Comparison of ENCODE assay signal across 19 mouse cellular contexts in the genomic region with DNA sequence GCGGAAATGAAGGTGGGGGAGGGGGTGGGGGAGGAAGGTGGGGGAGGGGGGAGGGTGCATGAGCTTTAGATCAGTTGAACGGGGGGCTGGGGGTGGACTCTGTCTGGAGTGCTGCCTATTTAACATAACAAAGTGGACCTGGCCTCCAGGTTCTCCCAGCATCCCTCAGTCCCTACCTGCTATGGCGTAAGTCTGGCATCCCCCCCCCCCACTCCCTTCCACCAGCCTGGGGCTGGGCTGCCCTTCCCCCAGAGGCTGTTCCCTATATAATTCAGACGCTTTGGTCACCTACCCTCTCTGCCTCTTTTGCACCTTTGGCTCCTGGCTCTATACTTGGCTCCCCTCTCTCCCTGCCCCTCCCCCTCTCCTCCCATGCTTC. TPM values are rescaled to one million over a fixed set of nuclear protein-coding genes. Genes with fewer than 3 reads are reported as not detected.
A peak's percentile ranks its signal among the peaks of the same experiment; 100 is the strongest.
DNase-seq lines count a peak whose midpoint lies in the region; ATAC-seq and TF ChIP-seq lines count a peak whose summit lies in the region.
"Had no signal": no experiment of that assay in that cellular context is flagged by ENCODE, and none has a peak within 500 bp of the region (broad histone marks: within the 10 kb centered on the region; RNA-seq: fewer than 3 reads in every experiment).

No protein-coding gene starts in this region.

- H3K27ac ChIP-seq in forebrain, embryonic 12.5 days, result no peak overlapping the region
- H3K27ac ChIP-seq in forebrain, embryonic 14.5 days (ENCODE audit: low read depth, low read length), result no peak overlapping the region
- H3K27ac ChIP-seq in testis, adult 2 months (ENCODE audit: control insufficient read depth, insufficient read depth, low read depth, low read length), result no peak overlapping the region
- H3K27ac ChIP-seq in midbrain, embryonic 12.5 days (replicated peaks), result no peak overlapping the region
- H3K27ac ChIP-seq: heart, embryonic 13.5 days had no signal

- no peak for ATAC-seq in forebrain, embryonic 12.5 days (ENCODE audit: low FRiP score)
- no peak for ATAC-seq in forebrain, embryonic 14.5 days
- ATAC-seq in midbrain, embryonic 12.5 days (ENCODE audit: low FRiP score, low read depth), result peak; percentile 73

- peaks cover 11% of the 10 kb centered on the region for H3K4me1 ChIP-seq in forebrain, embryonic 12.5 days
- H3K4me1 ChIP-seq in forebrain, embryonic 14.5 days (ENCODE audit: control insufficient read depth, insufficient read depth, low read length), result 0 out of 2 replicates have a peak, but pooled peaks cover 3% of the 10 kb centered on the region
- H3K4me1 ChIP-seq in testis, adult 2 months (ENCODE audit: control insufficient read depth, insufficient read depth, low read length), result peaks cover 12% of the 10 kb centered on the region
- H3K4me1 ChIP-seq in midbrain, embryonic 12.5 days, result peaks cover 8% of the 10 kb centered on the region; the same call in 1 of the 2 replicates
- H3K4me1 ChIP-seq: heart, embryonic 13.5 days had no signal

- no peak for TF ChIP-seq POLR2A in testis, adult 2 months (IDR thresholded peaks at IDR 0.05; ENCODE audit: control insufficient read depth, low read depth, low read length)

- H3K9ac ChIP-seq in forebrain, embryonic 12.5 days, result no peak overlapping the region
- H3K9ac ChIP-seq in forebrain, embryonic 14.5 days (ENCODE audit: low read length), result no peak overlapping the region; the same call in 1 of the 2 replicates
- H3K9ac ChIP-seq in midbrain, embryonic 12.5 days (replicated peaks), result no peak overlapping the region
- H3K9ac ChIP-seq: heart, embryonic 13.5 days had no signal

- 6% methylated on average over 4 of the region's 4 CpGs for WGBS in forebrain, embryonic 12.5 days
- 6% methylated on average over 3 of the region's 4 CpGs for WGBS in forebrain, embryonic 14.5 days
- 12% methylated on average over 3 of the region's 4 CpGs for WGBS in midbrain, embryonic 12.5 days

- H3K4me3 ChIP-seq in forebrain, embryonic 12.5 days (replicated peaks), result no peak overlapping the region
- no peak overlapping the region for H3K4me3 ChIP-seq in forebrain, embryonic 14.5 days (ENCODE audit: low read depth, low read length)
- peak overlapping the region; percentile 86 for H3K4me3 ChIP-seq in testis, adult 2 months (ENCODE audit: control insufficient read depth, low read depth, low read length)
- no peak overlapping the region for H3K4me3 ChIP-seq in midbrain, embryonic 12.5 days
- H3K4me3 ChIP-seq: heart, embryonic 13.5 days had no signal

- H3K4me2 ChIP-seq in forebrain, embryonic 12.5 days, result 0 out of 2 replicates have a peak overlapping the region, but pooled peaks have one; percentile 17
- H3K4me2 ChIP-seq in forebrain, embryonic 14.5 days (ENCODE audit: low read length), result no peak overlapping the region
- peak overlapping the region; percentile 29; the same call in 1 of the 2 replicates for H3K4me2 ChIP-seq in midbrain, embryonic 12.5 days (replicated peaks)
- H3K4me2 ChIP-seq: heart, embryonic 13.5 days; liver, embryonic 11.5 days had no signal

- intact Hi-C loops in gastrocnemius, postnatal 36 days (cut with DNase I), result no loop called here

- H3K36me3 ChIP-seq in forebrain, embryonic 12.5 days (replicated peaks), result no peaks in the 10 kb centered on the region
- H3K36me3 ChIP-seq in forebrain, embryonic 14.5 days (ENCODE audit: control insufficient read depth, insufficient read depth, low read length), result no peaks in the 10 kb centered on the region
- no peaks in the 10 kb centered on the region for H3K36me3 ChIP-seq in testis, adult 2 months (ENCODE audit: control insufficient read depth, insufficient read depth, low read length)
- H3K36me3 ChIP-seq in midbrain, embryonic 12.5 days, result no peaks in the 10 kb centered on the region
- H3K36me3 ChIP-seq: heart, embryonic 13.5 days had no signal

- no peak for DNase-seq in forebrain, embryonic 14.5 days (ENCODE audit: low spot score)
- no peak for DNase-seq in testis, postnatal 14 days (ENCODE audit: low spot score)
- DNase-seq in thymus, postnatal 4 days, result no peak
- no peak for DNase-seq in gastrocnemius, postnatal 36 days
- DNase-seq in gastrocnemius, postnatal 10 days, result no peak
- DNase-seq: adrenal gland, postnatal 36 days; cerebellum, postnatal 14 days; kidney, adult 2 months; layer of hippocampus, adult 9-11 months; lung, postnatal 10 days; thymus, postnatal 14 days had no signal

- 0 out of 2 replicates have a peak, but pooled peaks cover 14% of the 10 kb centered on the region for H3K27me3 ChIP-seq in forebrain, embryonic 12.5 days
- no peaks in the 10 kb centered on the region for H3K27me3 ChIP-seq in forebrain, embryonic 14.5 days (replicated peaks; ENCODE audit: control insufficient read depth, insufficient read depth, low read length)
- H3K27me3 ChIP-seq in testis, adult 2 months (ENCODE audit: control insufficient read depth, insufficient read depth, low read length), result no peaks in the 10 kb centered on the region
- H3K27me3 ChIP-seq in midbrain, embryonic 12.5 days, result peaks cover 39% of the 10 kb centered on the region
- H3K27me3 ChIP-seq: heart, embryonic 13.5 days had no signal

- TF ChIP-seq CTCF in testis, adult 2 months (IDR thresholded peaks at IDR 0.05; ENCODE audit: control insufficient read depth, insufficient read depth, insufficient replicate concordance, low read depth, low read length), result no peak

- H3K9me3 ChIP-seq in forebrain, embryonic 12.5 days, result no peaks in the 10 kb centered on the region
- H3K9me3 ChIP-seq in forebrain, embryonic 14.5 days (replicated peaks; ENCODE audit: control insufficient read depth, low read length), result 0 out of 2 replicates have a peak, but pooled peaks cover 2% of the 10 kb centered on the region
- peaks cover 10% of the 10 kb centered on the region; the same call in 1 of the 2 replicates for H3K9me3 ChIP-seq in midbrain, embryonic 12.5 days
- H3K9me3 ChIP-seq: heart, embryonic 13.5 days had no signal

RNA-seq across cellular contexts. Expression of a gene that starts 25.9 kb away (rescaled TPM):
- polyA plus RNA-seq in forebrain, embryonic 12.5 days (2016; fragmentation: Nextera tagmentation; extraction: Ambion mirVana), result 7.3 and 9.5 TPM in 2 replicates
- polyA plus RNA-seq in forebrain, embryonic 14.5 days (2014; fragmentation: Nextera tagmentation; extraction: Ambion mirVana), result 13.1 and 15.9 TPM in 2 replicates
- 0.37 and 0.42 TPM in 2 replicates for polyA plus RNA-seq in testis, adult 2 months (2012; rRNA removed)
- 7.8 and 9.8 TPM in 2 replicates for polyA plus RNA-seq in midbrain, embryonic 12.5 days (2016; fragmentation: Nextera tagmentation; extraction: Ambion mirVana)
- not detected for total RNA-seq in gastrocnemius, postnatal 36 days (2021)
- total RNA-seq in gastrocnemius, postnatal 10 days (2021), result not detected
- total RNA-seq: gastrocnemius, adult 8-10 months; hematopoietic stem cell, adult 5-6 weeks; MEL had no signal
